Mouse (Mus musculus) stomach, postnatal 0 days (tissue): ENCODE measurements at regions not wholly inside any gene's neighbourhood (a gene's known extent, or its start where the extent isn't known, plus 50 kb on each side); places are given as distances from the start of the nearest gene placed in this dataset.

Experiments used
- ATAC-seq: fragments of 200-750 bp; cut with Nextera tagmentation; 2 replicates; pipeline ENCODE4 v1.8.0; 2017; ENCODE audit not compliant: low FRiP score, low TSS enrichment
- DNase-seq: peaks from one replicate; pipeline ENCODE4 v3.0.0-alpha.2; 2016; ENCODE audit warnings: low spot score
- H3K27ac ChIP-seq: fragments of 300-500 bp; sonication (generic); replicated peaks from 2 replicates; pipeline ENCODE4 v1.5.1; 2014; ENCODE audit warnings: mild to moderate bottlenecking, control low read depth
- H3K27me3 ChIP-seq: fragments of 300-500 bp; sonication (generic); 2 replicates; pipeline ENCODE4 v1.6.1; 2014; ENCODE audit warnings: low read length; ENCODE audit not compliant: control insufficient read depth, insufficient read depth
- H3K36me3 ChIP-seq: fragments of 300-500 bp; sonication (generic); 2 replicates; pipeline ENCODE4 v1.6.1; 2014; ENCODE audit warnings: low read length, mixed read lengths; ENCODE audit not compliant: control insufficient read depth, insufficient read depth
- H3K4me1 ChIP-seq: fragments of 300-500 bp; sonication (generic); replicated peaks from 2 replicates; pipeline ENCODE4 v1.6.1; 2014; ENCODE audit warnings: antibody characterized with exemption; ENCODE audit not compliant: control insufficient read depth, insufficient read depth
- H3K4me2 ChIP-seq: fragments of 300-500 bp; sonication (generic); replicated peaks from 2 replicates; pipeline ENCODE4 v1.6.1; 2014; ENCODE audit warnings: low read depth, mild to moderate bottlenecking, control low read depth, moderate library complexity
- H3K4me3 ChIP-seq: fragments of 300-500 bp; sonication (generic); 2 replicates; pipeline ENCODE4 v1.5.1; 2014; ENCODE audit warnings: low read depth, low read length, control low read depth
- H3K9ac ChIP-seq: fragments of 300-500 bp; sonication (generic); 2 replicates; pipeline ENCODE4 v1.6.1; 2014; ENCODE audit warnings: mild to moderate bottlenecking, low read length, control low read depth, mixed read lengths
- H3K9me3 ChIP-seq: fragments of 300-500 bp; sonication (generic); 2 replicates; pipeline ENCODE4 v1.6.1; 2016; ENCODE audit warnings: low read length; ENCODE audit not compliant: control insufficient read depth
- CTCF ChIP-seq: IDR thresholded peaks from 2 replicates; pipeline ENCODE4 v1.5.1; 2016; ENCODE audit warnings: antibody characterized with exemption, low read depth, mild to moderate bottlenecking, moderate library complexity
- EP300 ChIP-seq: optimal IDR thresholded peaks from 2 replicates; pipeline ENCODE3; 2016; ENCODE audit warnings: antibody characterized with exemption
- WGBS: fragments of 180-500 bp; shearing (Covaris S2); extraction: QIAGEN DNeasy Blood & Tissue Kit; methylation state at CpG from one replicate; pipeline ENCODE4 v1.1.7; 2014; 5-methylcytosine and 5-hydroxymethylcytosine counted together

GRCm38 (mm10) chr7:111189731-111190130 is 106.9 kb upstream of the Eif4g2 start:
- no peak for ATAC-seq
- 66% methylated on average over 4 of the region's 4 CpGs for WGBS
- TF ChIP-seq EP300: no peak
- no peak for TF ChIP-seq CTCF

GRCm38 (mm10) chr7:111185954-111186353 is 103.1 kb upstream of the Eif4g2 start:
- no peak overlapping the region for H3K27ac ChIP-seq
- H3K36me3 ChIP-seq: no peaks in the 10 kb centered on the region
- no peaks in the 10 kb centered on the region for H3K4me1 ChIP-seq
- H3K4me3 ChIP-seq: no peak overlapping the region
- no peaks in the 10 kb centered on the region for H3K9me3 ChIP-seq
- no peak overlapping the region for H3K9ac ChIP-seq
- ATAC-seq (no peak), DNase-seq (no peak)
- TF ChIP-seq EP300: no peak
- TF ChIP-seq CTCF: no peak
- H3K4me2 ChIP-seq: no peak overlapping the region
- WGBS: 75% methylated on average over 7 of the region's 7 CpGs
- no peaks in the 10 kb centered on the region for H3K27me3 ChIP-seq

More at GRCm38 (mm10) chr7:111189731-111190130, 106.9 kb upstream of the Eif4g2 start:
- Histone ChIP-seq H3K9me3 (no peaks in the 10 kb centered on the region), H3K4me1 (no peaks in the 10 kb centered on the region), H3K9ac (no peak overlapping the region), H3K36me3 (no peaks in the 10 kb centered on the region), H3K4me2 (no peak overlapping the region), H3K27ac (no peak overlapping the region), H3K27me3 (no peaks in the 10 kb centered on the region), H3K4me3 (no peak overlapping the region)
- DNase-seq: no peak

- WGBS: 73% methylated on average over 3 of the region's 3 CpGs
- TF ChIP-seq EP300: no peak
- no peak for TF ChIP-seq CTCF
- Histone ChIP-seq H3K9me3 (no peaks in the 10 kb centered on the region), H3K4me1 (peaks cover 4% of the 10 kb centered on the region; the same call in 1 of the 2 replicates), H3K4me2 (no peak overlapping the region), H3K4me3 (no peak overlapping the region), H3K27me3 (no peaks in the 10 kb centered on the region), H3K27ac (no peak overlapping the region), H3K9ac (no peak overlapping the region), H3K36me3 (no peaks in the 10 kb centered on the region)
- ATAC-seq (no peak), DNase-seq (no peak)
Measured at GRCm38 (mm10) chr7:111183512-111183911, 100.7 kb upstream of the Eif4g2 start.

- WGBS: 32% methylated on average over 3 of the region's 3 CpGs
- no peak overlapping the region for H3K4me3 ChIP-seq
- peaks cover 4% of the 10 kb centered on the region; the same call in 1 of the 2 replicates for H3K4me1 ChIP-seq
- no peak overlapping the region for H3K27ac ChIP-seq
- TF ChIP-seq CTCF (peak; percentile 90), EP300 (no peak)
- H3K36me3 ChIP-seq: no peaks in the 10 kb centered on the region
- no peak overlapping the region for H3K4me2 ChIP-seq
- ATAC-seq (peak; percentile 63), DNase-seq (peak; percentile 67)
- H3K27me3 ChIP-seq: no peaks in the 10 kb centered on the region
- no peak overlapping the region for H3K9ac ChIP-seq
- no peaks in the 10 kb centered on the region for H3K9me3 ChIP-seq
Measured at GRCm38 (mm10) chr7:111182319-111182718, 99.5 kb upstream of the Eif4g2 start.

GRCm38 (mm10) chr7:111179401-111180271 is 96.8 kb upstream of the Eif4g2 start:
- ATAC-seq: peak; percentile 74

More at GRCm38 (mm10) chr7:111179401-111180271, 96.8 kb upstream of the Eif4g2 start:
- no peak overlapping the region for H3K4me2 ChIP-seq
- DNase-seq: peak; percentile 70
- H3K4me1 ChIP-seq: peaks cover 4% of the 10 kb centered on the region; the same call in 1 of the 2 replicates
- TF ChIP-seq EP300 (no peak), CTCF (peak; percentile 20)
- no peaks in the 10 kb centered on the region for H3K27me3 ChIP-seq
- 43% methylated on average over 7 of the region's 7 CpGs for WGBS
- H3K36me3 ChIP-seq: no peaks in the 10 kb centered on the region
- H3K4me3 ChIP-seq: no peak overlapping the region
- no peak overlapping the region for H3K27ac ChIP-seq
- no peak overlapping the region for H3K9ac ChIP-seq
- H3K9me3 ChIP-seq: no peaks in the 10 kb centered on the region
